Mouse (Mus musculus): ENCODE results near the gene Cd300lg.

- TF ChIP-seq CTCF (IDR thresholded peaks at IDR 0.05; ENCODE audit: extremely low read depth, insufficient read length, insufficient replicate concordance, low read depth, low read length) (no peak), POLR2A (IDR thresholded peaks at IDR 0.05; ENCODE audit: low read depth, low read length) (no peak)
Observed at GRCm38 (mm10) chr11:102040646-102041045, 663 bp upstream of the Cd300lg start.

Data from small intestine, adult 2 months (tissue).